Mouse (Mus musculus): Measurements from ENCODE around the gene Enpep.

The Enpep gene

GRCm38 (mm10) chr3:129250997-129251396 is 81.5 kb downstream of the Enpep start:
- DNase-seq (ENCODE audit: low read depth, low spot score): no peak

- no peak for DNase-seq (ENCODE audit: low read depth, low spot score)
These were observed 93.8 kb downstream of the Enpep start for GRCm38 (mm10) chr3:129238664-129239258.

GRCm38 (mm10) chr3:129238010-129238409 is 94.5 kb downstream of the Enpep start:
- DNase-seq (ENCODE audit: low read depth, low spot score): no peak

DNA sequence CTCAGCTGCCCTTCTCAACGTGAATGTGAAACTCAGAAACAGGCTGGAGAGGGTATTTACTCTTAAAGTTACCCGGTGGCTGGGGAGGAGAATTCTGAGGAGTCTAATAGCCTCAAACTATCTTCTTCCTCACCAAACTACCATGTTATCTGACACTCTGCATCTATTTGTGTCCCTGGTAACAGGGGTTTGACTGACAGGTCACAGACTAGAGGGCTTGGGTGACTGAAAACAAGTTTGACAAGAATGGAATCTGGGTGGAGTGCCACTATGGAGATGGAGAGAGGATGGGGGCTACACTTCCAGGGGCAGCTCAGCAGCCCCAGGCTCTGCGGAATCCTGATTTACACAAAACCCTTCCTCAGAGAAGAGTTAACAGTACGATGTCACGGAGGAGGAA is 105.2 kb downstream of the Enpep start:
- DNase-seq (ENCODE audit: low read depth, low spot score): no peak

DNA sequence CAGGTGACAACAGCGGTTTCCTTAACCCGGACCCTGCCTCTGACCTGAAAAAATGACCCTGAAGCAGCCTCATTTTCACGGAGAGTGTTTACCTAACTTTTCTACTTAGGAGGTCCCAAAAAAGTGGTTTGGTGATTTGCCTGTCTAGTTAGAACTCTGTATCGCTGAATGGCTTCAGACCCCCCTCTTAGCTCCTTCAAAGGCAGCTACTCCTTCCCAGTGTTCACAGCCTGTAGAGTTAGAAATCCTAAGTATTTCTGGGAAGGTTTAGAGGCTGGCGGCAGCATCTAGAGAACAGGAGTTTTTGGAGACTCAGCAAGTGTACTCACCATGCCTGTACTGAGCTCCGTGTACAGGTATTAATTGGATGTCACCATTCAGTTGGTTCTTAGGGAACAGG is 105.8 kb downstream of the Enpep start:
- no peak for DNase-seq (ENCODE audit: low read depth, low spot score)

DNA sequence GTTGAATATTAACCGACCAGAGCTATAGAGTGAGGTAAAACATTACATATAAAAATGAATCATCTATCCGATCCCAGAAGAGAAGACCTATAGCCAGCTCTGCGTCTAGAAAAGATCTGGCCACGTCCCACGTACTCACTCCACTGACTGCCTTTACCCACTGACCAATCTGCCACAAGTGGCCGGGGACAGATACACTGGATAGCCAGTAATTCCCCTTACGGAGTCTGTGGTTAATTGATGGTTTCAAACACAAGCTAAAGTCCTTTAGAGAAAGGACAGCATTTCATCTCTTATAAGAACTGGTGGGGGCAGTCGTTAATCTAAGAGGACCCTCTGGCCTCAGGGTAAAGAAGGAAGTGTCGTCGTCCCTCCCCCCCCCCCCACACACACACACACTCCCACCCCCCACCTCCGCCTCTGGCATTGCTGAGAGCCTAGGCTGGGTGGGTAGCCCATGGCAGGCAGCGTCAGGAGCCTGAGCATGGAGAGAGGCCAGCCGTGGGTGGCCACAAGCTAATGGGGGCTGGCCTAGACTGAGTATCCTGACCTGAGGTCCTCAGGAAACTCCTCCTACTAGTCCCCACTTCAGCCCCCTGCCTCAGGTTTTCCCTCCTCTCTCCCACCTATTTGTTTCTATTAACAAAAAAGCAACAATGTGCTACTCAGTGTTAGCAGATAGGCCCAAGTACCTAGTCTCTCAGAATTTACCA is 106.8 kb downstream of the Enpep start:
- DNase-seq (ENCODE audit: low read depth, low spot score): no peak

- DNase-seq (ENCODE audit: low read depth, low spot score): no peak
These were observed 107.5 kb downstream of the Enpep start for GRCm38 (mm10) chr3:129224806-129225576.

DNA sequence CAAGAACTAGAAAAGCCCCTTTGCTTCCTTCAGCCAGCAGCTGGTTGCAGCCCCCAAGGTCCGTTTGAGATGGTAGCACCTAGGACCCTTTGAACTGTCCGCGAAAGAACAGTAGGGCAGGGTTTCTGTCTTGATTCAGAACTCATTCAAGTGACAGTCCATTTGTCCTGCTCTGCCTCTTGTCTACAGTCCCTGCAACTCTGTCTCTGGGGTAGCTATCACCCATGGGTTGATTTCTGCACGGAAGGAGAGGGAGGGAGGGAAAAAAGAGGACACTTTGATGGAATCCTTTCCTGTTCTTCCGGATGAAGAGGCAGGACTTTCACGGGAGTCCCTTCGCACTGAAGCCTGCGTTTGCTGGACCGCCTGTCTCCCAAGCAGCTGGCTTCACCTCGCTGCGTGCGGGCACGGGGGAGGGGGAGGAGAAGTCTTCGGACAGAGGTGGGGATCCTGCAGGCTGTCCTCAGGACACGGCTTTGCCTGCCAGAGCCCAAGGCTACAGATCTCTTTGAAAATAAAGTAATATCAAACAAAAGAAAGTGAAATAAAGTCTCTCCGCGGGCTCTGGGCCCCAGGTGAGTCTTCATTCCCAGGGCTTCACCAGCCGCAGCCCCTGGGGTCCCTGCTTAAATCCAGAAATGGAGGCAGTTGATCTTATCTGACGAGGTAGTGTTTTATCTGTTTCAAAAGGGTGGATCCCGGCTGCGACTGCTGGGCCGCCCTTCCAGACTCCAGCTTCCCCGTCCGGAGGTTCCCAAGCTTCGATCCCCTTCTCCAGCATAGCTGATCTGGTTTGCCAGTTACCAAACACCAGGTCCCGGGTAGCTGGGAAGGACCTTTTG is 108.3 kb downstream of the Enpep start:
- no peak for DNase-seq (ENCODE audit: low read depth, low spot score)

GRCm38 (mm10) chr3:129223401-129223800 is 109.1 kb downstream of the Enpep start:
- no peak for DNase-seq (ENCODE audit: low read depth, low spot score)

- DNase-seq (ENCODE audit: low read depth, low spot score): no peak
These were observed 109.9 kb downstream of the Enpep start for GRCm38 (mm10) chr3:129222448-129223290.

GRCm38 (mm10) chr3:129221380-129222260 is 110.9 kb downstream of the Enpep start:
- DNase-seq (ENCODE audit: low read depth, low spot score): no peak

- DNase-seq (ENCODE audit: low read depth, low spot score): no peak
These were observed 111.7 kb downstream of the Enpep start for GRCm38 (mm10) chr3:129220681-129221379.

- no peak for DNase-seq (ENCODE audit: low read depth, low spot score)
These were observed 112.3 kb downstream of the Enpep start for GRCm38 (mm10) chr3:129220086-129220670.
